Mouse (Mus musculus) hindbrain, embryonic 15.5 days (tissue): ENCODE data around the gene Igfbp6. TPM values are rescaled to one million over a fixed set of nuclear protein-coding genes. Genes with fewer than 3 reads are reported as not detected.

Source experiments
- ATAC-seq: fragments of 200-750 bp; cut with Nextera tagmentation; 2 replicates; pipeline ENCODE4 v1.8.0; 2017; ENCODE audit warnings: low read depth, moderate number of reproducible peaks, moderate TSS enrichment; ENCODE audit not compliant: low FRiP score
- H3K27ac ChIP-seq: fragments of 300-500 bp; sonication (generic); replicated peaks from 2 replicates; pipeline ENCODE4 v1.5.1; 2015; ENCODE audit warnings: mild to moderate bottlenecking, inconsistent platforms
- H3K27me3 ChIP-seq: fragments of 300-500 bp; sonication (generic); 2 replicates; pipeline ENCODE4 v1.6.1; 2015; ENCODE audit warnings: control low read depth, inconsistent platforms
- H3K36me3 ChIP-seq: fragments of 300-500 bp; sonication (generic); 2 replicates; pipeline ENCODE4 v1.6.1; 2015; ENCODE audit warnings: control low read depth, inconsistent platforms
- H3K4me1 ChIP-seq: fragments of 300-500 bp; sonication (generic); replicated peaks from 2 replicates; pipeline ENCODE4 v1.6.1; 2015; ENCODE audit warnings: control low read depth, inconsistent platforms
- H3K4me2 ChIP-seq: fragments of 300-500 bp; sonication (generic); 2 replicates; pipeline ENCODE4 v1.6.1; 2015; ENCODE audit warnings: moderate library complexity, mild to moderate bottlenecking, inconsistent platforms
- H3K4me3 ChIP-seq: fragments of 300-500 bp; sonication (generic); 2 replicates; pipeline ENCODE4 v1.5.1; 2015; ENCODE audit warnings: mild to moderate bottlenecking, inconsistent platforms
- H3K9ac ChIP-seq: fragments of 300-500 bp; sonication (generic); 2 replicates; pipeline ENCODE4 v1.6.1; 2015; ENCODE audit warnings: inconsistent platforms
- H3K9me3 ChIP-seq: fragments of 300-500 bp; sonication (generic); 2 replicates; pipeline ENCODE4 v1.6.1; 2016; ENCODE audit warnings: control low read depth, inconsistent platforms
- WGBS: fragments of 180-500 bp; shearing (Covaris S2); methylation state at CpG from one replicate; pipeline ENCODE4 v1.1.7; 2015; 5-methylcytosine and 5-hydroxymethylcytosine counted together
- polyA plus RNA-seq: library from polyadenylated mRNA; unstranded; fragments of >200 nt; fragmentation: Nextera tagmentation; extraction: Ambion mirVana; gene quantifications from 2 replicates; pipeline ENCODE4 v1.2.1, GENCODE M21; 2015

Igfbp6 gene
- polyA plus RNA-seq, 1 experiment from 2014 or later = 3.3 TPM

DNA sequence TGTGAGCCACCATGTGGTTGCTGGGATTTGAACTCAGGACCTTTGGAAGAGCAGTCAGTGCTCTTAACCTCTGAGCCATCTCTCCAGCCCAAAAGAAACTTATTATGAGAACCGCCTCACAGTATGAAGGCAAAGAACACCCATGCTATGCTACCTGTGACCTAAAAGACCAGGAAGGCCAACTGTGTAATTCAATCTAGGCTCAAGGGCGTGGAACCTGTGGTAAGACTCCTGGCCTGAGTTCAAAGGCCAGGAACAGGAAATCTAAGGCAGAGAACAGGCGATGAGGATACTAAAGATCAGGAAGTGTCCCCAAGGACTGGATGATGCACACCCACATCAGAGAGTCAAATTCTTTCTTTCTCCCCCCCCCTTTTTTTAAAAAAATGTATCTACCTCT lies 29.4 kb downstream of the Igfbp6 start:
- no peaks in the 10 kb centered on the region for H3K4me1 ChIP-seq
- no peak overlapping the region for H3K9ac ChIP-seq
- 93% methylated on average over 3 of the region's 3 CpGs for WGBS
- H3K27me3 ChIP-seq = no peaks in the 10 kb centered on the region
- H3K4me2 ChIP-seq = no peak overlapping the region
- no peaks in the 10 kb centered on the region for H3K9me3 ChIP-seq
- H3K36me3 ChIP-seq = no peaks in the 10 kb centered on the region
- no peak for ATAC-seq
- H3K27ac ChIP-seq = no peak overlapping the region
- H3K4me3 ChIP-seq = no peak overlapping the region

DNA sequence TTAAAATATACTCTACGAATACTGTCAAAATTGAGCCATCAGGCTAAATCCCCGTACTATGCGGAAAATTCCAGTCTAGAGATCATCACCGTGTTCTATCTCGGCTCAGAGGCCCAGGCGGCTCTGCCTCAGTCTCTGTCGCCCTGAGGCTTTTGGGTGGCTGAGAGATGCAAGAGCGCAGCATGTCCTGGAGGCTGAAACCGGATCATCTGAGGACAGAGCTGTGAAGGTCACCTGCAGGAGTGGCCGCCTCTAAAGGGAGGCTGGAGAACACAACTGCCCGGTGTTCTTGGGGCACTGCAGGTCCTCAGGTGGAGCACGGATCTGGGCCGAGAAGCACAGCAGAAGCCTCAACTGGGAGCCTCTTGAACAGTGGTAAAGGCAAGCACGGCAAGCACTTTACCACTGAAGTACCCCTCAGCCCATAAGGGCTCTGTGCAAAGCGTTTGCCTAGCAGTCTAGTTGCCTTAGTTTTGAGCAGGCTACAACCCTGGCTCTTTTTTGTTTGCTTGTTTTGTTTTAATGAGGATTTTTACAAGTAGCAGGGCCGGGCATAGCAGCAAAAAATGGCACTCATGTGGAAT lies 31.7 kb downstream of the Igfbp6 start:
- no peak overlapping the region for H3K4me2 ChIP-seq
- no peaks in the 10 kb centered on the region for H3K4me1 ChIP-seq
- no peaks in the 10 kb centered on the region for H3K27me3 ChIP-seq
- no peak overlapping the region for H3K9ac ChIP-seq
- H3K4me3 ChIP-seq = no peak overlapping the region
- no peaks in the 10 kb centered on the region for H3K9me3 ChIP-seq
- H3K27ac ChIP-seq = no peak overlapping the region
- WGBS = 88% methylated on average over 16 of the region's 16 CpGs
- no peak for ATAC-seq
- H3K36me3 ChIP-seq = no peaks in the 10 kb centered on the region

GRCm38 (mm10) chr15:102176571-102177316 lies 32.6 kb downstream of the Igfbp6 start:
- H3K4me1 ChIP-seq = no peaks in the 10 kb centered on the region
- no peak overlapping the region for H3K9ac ChIP-seq
- H3K27me3 ChIP-seq = no peaks in the 10 kb centered on the region
- no peak overlapping the region for H3K27ac ChIP-seq
- WGBS = 90% methylated on average over 7 of the region's 7 CpGs
- no peak overlapping the region for H3K4me3 ChIP-seq
- ATAC-seq = no peak
- H3K4me2 ChIP-seq = no peak overlapping the region
- H3K9me3 ChIP-seq = no peaks in the 10 kb centered on the region
- H3K36me3 ChIP-seq = no peaks in the 10 kb centered on the region

- no peaks in the 10 kb centered on the region for H3K36me3 ChIP-seq
- H3K9ac ChIP-seq = no peak overlapping the region
- H3K4me3 ChIP-seq = no peak overlapping the region
- H3K27ac ChIP-seq = no peak overlapping the region
- no peaks in the 10 kb centered on the region for H3K4me1 ChIP-seq
- no peak overlapping the region for H3K4me2 ChIP-seq
- 84% methylated on average over 8 of the region's 8 CpGs for WGBS
- no peak for ATAC-seq
- H3K27me3 ChIP-seq = no peaks in the 10 kb centered on the region
- H3K9me3 ChIP-seq = no peaks in the 10 kb centered on the region
Measured at GRCm38 (mm10) chr15:102177417-102177816, 33.3 kb downstream of the Igfbp6 start.

- Histone ChIP-seq H3K9ac (no peak overlapping the region), H3K36me3 (no peaks in the 10 kb centered on the region), H3K27me3 (no peaks in the 10 kb centered on the region), H3K4me3 (no peak overlapping the region), H3K4me1 (no peaks in the 10 kb centered on the region), H3K27ac (no peak overlapping the region), H3K4me2 (no peak overlapping the region), H3K9me3 (no peaks in the 10 kb centered on the region)
- ATAC-seq = no peak
- WGBS = 17% methylated on average over 6 of the region's 6 CpGs
Measured at GRCm38 (mm10) chr15:102178279-102178678, 34.1 kb downstream of the Igfbp6 start.

DNA sequence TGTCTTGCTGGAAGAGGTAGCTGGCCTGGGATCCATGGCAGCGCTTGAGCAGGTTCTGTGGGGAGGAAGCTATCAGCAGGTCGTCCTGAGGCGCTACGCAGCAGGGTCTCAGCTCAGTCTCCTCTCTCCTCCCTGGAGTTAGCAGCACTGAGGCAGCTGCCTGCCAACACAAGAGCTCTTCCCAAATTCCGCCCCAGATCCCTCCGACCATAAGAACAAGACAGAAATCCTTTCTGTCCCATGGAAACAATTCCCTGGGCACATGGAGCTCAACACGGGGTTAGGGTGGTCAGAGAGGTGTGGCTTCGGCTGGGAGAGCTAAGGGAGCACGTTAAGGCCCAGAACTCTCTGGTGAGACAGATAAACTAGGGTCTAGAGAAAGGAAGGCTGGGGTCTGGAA lies 34.9 kb downstream of the Igfbp6 start:
- ATAC-seq = no peak
- Histone ChIP-seq H3K27ac (no peak overlapping the region), H3K4me1 (no peaks in the 10 kb centered on the region), H3K4me2 (no peak overlapping the region), H3K9me3 (no peaks in the 10 kb centered on the region), H3K36me3 (0 out of 2 replicates have a peak, but pooled peaks cover 3% of the 10 kb centered on the region), H3K9ac (no peak overlapping the region), H3K27me3 (no peaks in the 10 kb centered on the region), H3K4me3 (no peak overlapping the region)
- 79% methylated on average over 9 of the region's 9 CpGs for WGBS

GRCm38 (mm10) chr15:102179924-102180323 lies 35.8 kb downstream of the Igfbp6 start:
- 0 out of 2 replicates have a peak, but pooled peaks cover 3% of the 10 kb centered on the region for H3K36me3 ChIP-seq
- ATAC-seq = no peak
- H3K4me3 ChIP-seq = no peak overlapping the region
- no peak overlapping the region for H3K9ac ChIP-seq
- no peaks in the 10 kb centered on the region for H3K4me1 ChIP-seq
- no peaks in the 10 kb centered on the region for H3K9me3 ChIP-seq
- no peak overlapping the region for H3K27ac ChIP-seq
- 89% methylated on average over 14 of the region's 14 CpGs for WGBS
- no peak overlapping the region for H3K4me2 ChIP-seq
- H3K27me3 ChIP-seq = no peaks in the 10 kb centered on the region

DNA sequence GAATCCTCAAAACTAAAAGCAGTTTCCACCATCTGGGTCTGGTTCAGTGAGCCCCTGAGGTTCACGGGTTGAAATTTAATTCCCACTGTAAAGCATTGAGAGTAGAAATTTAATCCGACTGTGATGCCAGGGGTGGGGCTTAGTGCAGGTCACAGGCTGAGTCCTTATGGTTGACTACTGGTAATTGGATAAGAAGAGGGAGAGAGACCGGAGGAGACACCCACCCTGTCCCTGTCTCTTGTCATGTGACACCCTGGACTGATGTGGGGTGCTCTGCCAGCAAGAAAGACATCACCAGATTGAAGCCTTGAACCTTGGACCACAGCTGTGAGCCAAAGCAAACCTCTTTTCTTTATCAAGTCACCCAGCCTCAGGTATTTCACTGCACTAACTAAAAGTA lies 38.9 kb downstream of the Igfbp6 start:
- Histone ChIP-seq H3K9me3 (no peaks in the 10 kb centered on the region), H3K4me2 (no peak overlapping the region), H3K9ac (no peak overlapping the region), H3K27ac (no peak overlapping the region), H3K36me3 (0 out of 2 replicates have a peak, but pooled peaks cover 3% of the 10 kb centered on the region), H3K27me3 (no peaks in the 10 kb centered on the region), H3K4me3 (no peak overlapping the region), H3K4me1 (no peaks in the 10 kb centered on the region)
- WGBS = 85% methylated on average over 3 of the region's 3 CpGs
- ATAC-seq = no peak

DNA sequence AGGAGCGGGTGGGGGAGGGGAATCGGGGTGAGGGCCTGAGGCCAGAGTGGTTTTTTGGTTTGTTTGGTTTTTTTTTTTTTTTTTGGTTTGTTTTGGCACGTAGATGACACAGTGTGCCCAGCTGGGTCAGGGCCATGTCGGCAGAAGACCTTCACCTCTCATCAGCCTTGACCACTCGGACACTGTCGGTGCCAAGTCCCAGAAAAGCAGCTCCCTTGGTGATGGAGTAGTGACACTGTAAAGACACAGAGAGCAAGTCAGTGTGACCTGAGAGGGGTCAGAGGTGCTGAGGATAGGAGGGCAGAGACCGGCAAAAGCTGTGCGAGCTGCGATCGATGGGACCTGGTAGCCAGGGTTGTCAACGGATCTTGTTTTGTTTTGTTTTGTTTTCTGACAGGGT lies 42.1 kb downstream of the Igfbp6 start:
- 81% methylated on average over 11 of the region's 11 CpGs for whole genome bisulfite sequencing
- no peak overlapping the region for H3K27ac ChIP-seq
- H3K27me3 ChIP-seq = no peaks in the 10 kb centered on the region
- no peak for ATAC-seq
- H3K36me3 ChIP-seq = 0 out of 2 replicates have a peak, but pooled peaks cover 3% of the 10 kb centered on the region
- H3K4me2 ChIP-seq = no peak overlapping the region
- no peaks in the 10 kb centered on the region for H3K4me1 ChIP-seq
- H3K4me3 ChIP-seq = no peak overlapping the region
- H3K9me3 ChIP-seq = no peaks in the 10 kb centered on the region
- no peak overlapping the region for H3K9ac ChIP-seq

DNA sequence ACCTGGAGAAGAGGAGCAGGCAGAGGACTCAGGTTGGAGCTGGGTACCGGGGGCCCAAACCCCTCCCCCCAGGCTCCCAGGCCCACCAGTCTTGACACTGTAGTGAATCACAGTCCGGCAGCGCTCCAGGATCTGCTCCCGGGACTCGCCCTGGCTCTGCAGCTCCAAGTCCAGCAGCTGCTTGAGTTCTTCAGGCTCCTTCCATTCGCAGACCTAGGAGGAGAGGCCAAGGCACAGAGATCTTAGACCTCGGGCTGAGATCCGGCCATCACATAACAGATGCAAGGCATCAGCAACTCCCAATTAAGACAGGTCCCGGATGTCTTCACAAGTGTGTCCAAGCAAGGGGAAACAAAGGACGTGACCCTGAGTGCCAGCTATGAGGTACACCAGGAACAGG lies 43.9 kb downstream of the Igfbp6 start:
- WGBS = 86% methylated on average over 10 of the region's 10 CpGs
- Histone ChIP-seq H3K27me3 (no peaks in the 10 kb centered on the region), H3K4me1 (no peaks in the 10 kb centered on the region), H3K9me3 (no peaks in the 10 kb centered on the region), H3K4me3 (no peak overlapping the region), H3K9ac (no peak overlapping the region), H3K4me2 (no peak overlapping the region), H3K27ac (no peak overlapping the region), H3K36me3 (0 out of 2 replicates have a peak, but pooled peaks cover 3% of the 10 kb centered on the region)
- no peak for ATAC-seq

DNA sequence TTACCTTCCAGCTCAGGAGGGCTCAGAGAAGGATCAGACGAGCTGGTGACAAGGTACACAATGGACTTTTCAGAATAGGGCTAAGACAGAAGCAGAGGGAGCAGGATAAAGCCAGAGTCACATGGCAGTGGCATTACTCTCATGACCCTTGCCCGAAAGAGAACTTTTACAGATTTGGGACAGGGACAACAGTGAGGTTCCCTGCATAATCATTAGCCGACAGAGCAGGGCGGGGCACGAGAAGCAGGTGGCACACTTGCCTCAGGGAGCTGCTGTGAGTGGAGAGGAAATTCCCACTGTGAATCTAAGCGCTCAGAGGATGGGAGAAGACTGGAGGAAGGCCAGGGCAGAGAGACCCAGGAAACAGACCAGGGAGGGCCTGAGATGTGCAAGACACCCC lies 44.7 kb downstream of the Igfbp6 start:
- ATAC-seq = no peak
- no peaks in the 10 kb centered on the region for H3K4me1 ChIP-seq
- H3K4me3 ChIP-seq = no peak overlapping the region
- H3K4me2 ChIP-seq = no peak overlapping the region
- H3K9ac ChIP-seq = no peak overlapping the region
- H3K27me3 ChIP-seq = no peaks in the 10 kb centered on the region
- 0 out of 2 replicates have a peak, but pooled peaks cover 2% of the 10 kb centered on the region for H3K36me3 ChIP-seq
- WGBS = 57% methylated on average over 6 of the region's 6 CpGs
- no peak overlapping the region for H3K27ac ChIP-seq
- H3K9me3 ChIP-seq = no peaks in the 10 kb centered on the region

DNA sequence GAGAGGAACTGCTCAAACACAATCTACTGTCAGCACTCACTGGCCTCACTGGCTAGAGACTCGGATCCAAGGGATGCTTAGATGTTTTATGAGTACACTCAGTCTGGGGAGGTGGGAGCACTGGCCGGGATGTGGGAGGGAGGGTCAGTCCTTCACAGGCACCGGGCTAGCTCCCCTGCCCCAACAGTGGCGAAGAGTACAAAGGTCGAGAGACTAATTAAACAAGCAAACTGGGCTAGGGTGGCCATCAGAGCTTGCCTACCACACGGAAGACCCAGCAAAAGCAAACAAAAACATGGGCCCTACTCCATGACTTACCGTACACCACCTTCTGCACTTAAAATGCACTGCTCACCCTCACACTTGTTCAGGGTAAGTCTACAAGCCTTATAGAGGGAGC lies 47.5 kb downstream of the Igfbp6 start:
- no peaks in the 10 kb centered on the region for H3K27me3 ChIP-seq
- H3K4me1 ChIP-seq = no peaks in the 10 kb centered on the region
- no peak overlapping the region for H3K4me2 ChIP-seq
- H3K36me3 ChIP-seq = no peaks in the 10 kb centered on the region
- H3K27ac ChIP-seq = no peak overlapping the region
- H3K9ac ChIP-seq = no peak overlapping the region
- no peak overlapping the region for H3K4me3 ChIP-seq
- WGBS = 78% methylated on average over 7 of the region's 7 CpGs
- no peak for ATAC-seq
- H3K9me3 ChIP-seq = no peaks in the 10 kb centered on the region
